Mouse (Mus musculus) erythroblast, embryonic 14.5 days (primary cell): ENCODE data around the gene Arfgap2. TPM values are rescaled to one million over a fixed set of nuclear protein-coding genes. Genes with fewer than 3 reads are reported as not detected.

ENCODE experiments used
- H3K27me3 ChIP-seq: 2 replicates; pipeline ENCODE4 v1.6.1; 2012; ENCODE audit warnings: inconsistent platforms; ENCODE audit not compliant: control insufficient read depth
- H3K36me3 ChIP-seq: 2 replicates; pipeline ENCODE4 v1.6.1; 2012; ENCODE audit warnings: mild to moderate bottlenecking, inconsistent platforms; ENCODE audit not compliant: control insufficient read depth
- H3K4me1 ChIP-seq: 2 replicates; pipeline ENCODE4 v1.6.1; 2012; ENCODE audit warnings: inconsistent platforms; ENCODE audit not compliant: control insufficient read depth
- H3K4me3 ChIP-seq: replicated peaks from 2 replicates; pipeline ENCODE3; 2012; ENCODE audit warnings: moderate library complexity, mild to moderate bottlenecking, inconsistent platforms
- H3K9me3 ChIP-seq: 2 replicates; pipeline ENCODE4 v1.6.1; 2012; ENCODE audit warnings: low read length, inconsistent platforms, mixed read lengths; ENCODE audit not compliant: control insufficient read depth
- GATA1 ChIP-seq: IDR thresholded peaks from 2 replicates; pipeline ENCODE4 v1.6.1; 2012; ENCODE audit warnings: low read length, inconsistent platforms, mixed read lengths
- TAL1 ChIP-seq: IDR thresholded peaks from 3 replicates; pipeline ENCODE4 v1.6.1; 2012; ENCODE audit warnings: low read length, inconsistent platforms, mixed read lengths
- polyA plus RNA-seq: library from polyadenylated mRNA; stranded (reverse); fragments of >175 nt; gene quantifications from 2 replicates; pipeline ENCODE4 v1.2.3, GENCODE M21; 2012

Arfgap2 gene
- polyA plus RNA-seq, 1 experiment, result 3.7 TPM

GRCm38 (mm10) chr2:91243416-91243815 is 21.4 kb upstream of the Arfgap2 start:
- no peaks in the 10 kb centered on the region for H3K27me3 ChIP-seq
- peaks cover 28% of the 10 kb centered on the region for H3K4me1 ChIP-seq
- no peak overlapping the region for H3K4me3 ChIP-seq
- H3K9me3 ChIP-seq, result no peaks in the 10 kb centered on the region
- no peak for TF ChIP-seq TAL1
- no peak for TF ChIP-seq GATA1
- H3K36me3 ChIP-seq, result no peaks in the 10 kb centered on the region

GRCm38 (mm10) chr2:91244557-91245228 is 20.1 kb upstream of the Arfgap2 start:
- peak; percentile 39; the same call in 1 of the 3 replicates for TF ChIP-seq TAL1
- TF ChIP-seq GATA1, result no peak; the same call in 1 of the 2 replicates
- peaks cover 28% of the 10 kb centered on the region for H3K4me1 ChIP-seq
- no peaks in the 10 kb centered on the region for H3K36me3 ChIP-seq
- no peaks in the 10 kb centered on the region for H3K27me3 ChIP-seq
- H3K9me3 ChIP-seq, result no peaks in the 10 kb centered on the region
- H3K4me3 ChIP-seq, result no peak overlapping the region

- Histone ChIP-seq H3K9me3 (no peaks in the 10 kb centered on the region), H3K4me1 (peaks cover 21% of the 10 kb centered on the region), H3K36me3 (no peaks in the 10 kb centered on the region), H3K4me3 (no peak overlapping the region), H3K27me3 (peaks cover 24% of the 10 kb centered on the region)
- TF ChIP-seq TAL1 (no peak), GATA1 (no peak)
Observed at GRCm38 (mm10) chr2:91248366-91248765, 16.4 kb upstream of the Arfgap2 start.

GRCm38 (mm10) chr2:91252001-91252400 is 12.8 kb upstream of the Arfgap2 start:
- Histone ChIP-seq H3K27me3 (peaks cover 61% of the 10 kb centered on the region), H3K9me3 (peaks cover 2% of the 10 kb centered on the region; the same call in 1 of the 2 replicates), H3K4me1 (peaks cover 12% of the 10 kb centered on the region), H3K36me3 (no peaks in the 10 kb centered on the region), H3K4me3 (no peak overlapping the region)
- TF ChIP-seq GATA1, result no peak
- no peak for TF ChIP-seq TAL1

GRCm38 (mm10) chr2:91252512-91252911 is 12.3 kb upstream of the Arfgap2 start:
- Histone ChIP-seq H3K27me3 (peaks cover 66% of the 10 kb centered on the region), H3K36me3 (no peaks in the 10 kb centered on the region), H3K4me1 (peaks cover 14% of the 10 kb centered on the region), H3K9me3 (peaks cover 2% of the 10 kb centered on the region; the same call in 1 of the 2 replicates), H3K4me3 (no peak overlapping the region)
- TF ChIP-seq TAL1 (no peak), GATA1 (no peak)

GRCm38 (mm10) chr2:91254725-91255380 is 9.9 kb upstream of the Arfgap2 start:
- H3K4me1 ChIP-seq, result peaks cover 14% of the 10 kb centered on the region
- peaks cover 89% of the 10 kb centered on the region for H3K27me3 ChIP-seq
- H3K9me3 ChIP-seq, result peaks cover 2% of the 10 kb centered on the region; the same call in 1 of the 2 replicates

GRCm38 (mm10) chr2:91255661-91256150 is 9.1 kb upstream of the Arfgap2 start, which contains the start of gene Pacsin3:
Gene Pacsin3, plus strand, starts transcription at chr2:91255954.
- H3K36me3 ChIP-seq, result no peaks in the 10 kb centered on the region; the same call in 1 of the 2 replicates
- peak within 1 kb of the TSS; percentile 53 for H3K4me3 ChIP-seq
- H3K27me3 ChIP-seq, result peaks cover 93% of the 10 kb centered on the region
- H3K9me3 ChIP-seq, result peaks cover 2% of the 10 kb centered on the region; the same call in 1 of the 2 replicates
- H3K4me1 ChIP-seq, result peaks cover 14% of the 10 kb centered on the region
- TF ChIP-seq TAL1 (no peak), GATA1 (no peak)

More at GRCm38 (mm10) chr2:91254725-91255380, 9.9 kb upstream of the Arfgap2 start:
- TF ChIP-seq GATA1 (no peak), TAL1 (no peak)
- no peaks in the 10 kb centered on the region for H3K36me3 ChIP-seq
- no peak overlapping the region for H3K4me3 ChIP-seq

GRCm38 (mm10) chr2:91256256-91257125 is 8.3 kb upstream of the Arfgap2 start:
- peak overlapping the region; percentile 53 for H3K4me3 ChIP-seq
- peaks cover 2% of the 10 kb centered on the region; the same call in 1 of the 2 replicates for H3K9me3 ChIP-seq
- peaks cover 94% of the 10 kb centered on the region for H3K27me3 ChIP-seq
- TF ChIP-seq TAL1, result no peak
- no peak for TF ChIP-seq GATA1
- H3K36me3 ChIP-seq, result no peaks in the 10 kb centered on the region; the same call in 1 of the 2 replicates
- peaks cover 14% of the 10 kb centered on the region for H3K4me1 ChIP-seq
